Mouse (Mus musculus) midbrain, embryonic 14.5 days (tissue): ENCODE data around the gene Yars. TPM values are rescaled to one million over a fixed set of nuclear protein-coding genes. Genes with fewer than 3 reads are reported as not detected.
A peak's percentile ranks its signal among the peaks of the same experiment; 100 is the strongest.

Source experiments
- ATAC-seq: fragments of 200-750 bp; cut with Nextera tagmentation; 2 replicates; pipeline ENCODE4 v1.8.0; 2017; ENCODE audit warnings: moderate number of reproducible peaks, moderate library complexity; ENCODE audit not compliant: low FRiP score, low TSS enrichment
- DNase-seq: peaks from one replicate; pipeline ENCODE4 v3.0.0-alpha.2; 2015
- H3K27ac ChIP-seq: fragments of 300-500 bp; sonication (generic); replicated peaks from 2 replicates; pipeline ENCODE4 v1.5.1; 2014; ENCODE audit warnings: mild to moderate bottlenecking, low read depth, low read length, moderate library complexity
- H3K27me3 ChIP-seq: fragments of 300-500 bp; sonication (generic); 2 replicates; pipeline ENCODE4 v1.6.1; 2014; ENCODE audit warnings: low read length, control low read depth, mixed read lengths; ENCODE audit not compliant: control insufficient read depth, insufficient read depth
- H3K36me3 ChIP-seq: fragments of 300-500 bp; sonication (generic); 2 replicates; pipeline ENCODE4 v1.6.1; 2014; ENCODE audit warnings: low read length, control low read depth; ENCODE audit not compliant: control insufficient read depth, insufficient read depth
- H3K4me1 ChIP-seq: fragments of 300-500 bp; sonication (generic); 2 replicates; pipeline ENCODE4 v1.6.1; 2014; ENCODE audit warnings: mild to moderate bottlenecking, antibody characterized with exemption, low read length, control low read depth; ENCODE audit not compliant: control insufficient read depth, insufficient read depth
- H3K4me2 ChIP-seq: fragments of 300-500 bp; sonication (generic); 2 replicates; pipeline ENCODE4 v1.6.1; 2014; ENCODE audit warnings: mild to moderate bottlenecking, low read length, moderate library complexity
- H3K4me3 ChIP-seq: fragments of 300-500 bp; sonication (generic); replicated peaks from 2 replicates; pipeline ENCODE4 v1.5.1; 2014; ENCODE audit warnings: low read depth, low read length
- H3K9ac ChIP-seq: fragments of 300-500 bp; sonication (generic); replicated peaks from 2 replicates; pipeline ENCODE4 v1.6.1; 2014; ENCODE audit warnings: mild to moderate bottlenecking, low read length, moderate library complexity
- H3K9me3 ChIP-seq: fragments of 300-500 bp; sonication (generic); 2 replicates; pipeline ENCODE4 v1.6.1; 2016; ENCODE audit warnings: low read length, control low read depth, mixed read lengths; ENCODE audit not compliant: control insufficient read depth
- WGBS: fragments of 180-500 bp; shearing (Covaris S2); extraction: QIAGEN DNeasy Blood & Tissue Kit; methylation state at CpG from one replicate; pipeline ENCODE4 v1.1.7; 2014; 5-methylcytosine and 5-hydroxymethylcytosine counted together
- polyA plus RNA-seq: library from polyadenylated mRNA; unstranded; fragments of >200 nt; fragmentation: Nextera tagmentation; extraction: Ambion mirVana; gene quantifications from 2 replicates; pipeline ENCODE4 v1.2.1, GENCODE M21; 2014

Yars gene
- polyA plus RNA-seq, 1 experiment from 2014 or later, result 116 TPM

DNA sequence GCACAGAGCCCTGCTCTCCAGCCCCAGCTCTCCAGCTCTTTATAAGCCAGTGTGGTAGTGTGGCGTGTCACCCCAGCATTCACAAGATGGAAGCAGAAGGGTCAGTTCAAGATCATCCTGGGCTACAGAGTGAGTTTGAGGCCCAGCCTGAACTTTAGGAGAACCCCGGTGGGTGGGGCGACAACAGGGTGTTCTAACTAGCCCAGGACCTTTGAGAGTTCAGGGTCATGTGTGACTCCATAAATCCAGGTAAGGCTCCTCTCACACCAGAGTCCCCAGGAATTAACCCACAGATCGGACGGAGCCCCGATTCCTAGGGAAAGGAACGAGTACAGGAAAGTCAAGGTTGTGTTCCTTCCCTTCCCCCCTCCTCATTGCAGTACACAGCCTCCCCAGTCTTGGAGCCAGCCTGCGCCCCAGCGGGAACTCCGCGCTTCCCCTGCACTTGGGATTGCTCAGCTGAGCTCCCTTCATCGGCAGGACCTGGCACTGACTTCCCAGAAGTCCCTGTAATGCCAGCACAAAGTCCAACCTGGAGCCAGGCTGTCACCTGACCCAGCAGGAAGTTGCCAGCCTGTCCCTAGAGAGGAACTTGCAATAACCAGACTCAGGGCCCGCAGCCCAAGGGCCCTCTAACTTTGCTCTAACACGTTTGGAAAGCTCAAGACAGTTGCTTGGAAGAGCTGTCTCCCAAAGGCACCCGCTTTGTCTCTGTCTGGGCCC, 61.4 kb downstream of the Yars start:
- H3K9me3 ChIP-seq, result no peaks in the 10 kb centered on the region
- H3K27me3 ChIP-seq, result peaks cover 49% of the 10 kb centered on the region
- WGBS, result 13% methylated on average over 15 of the region's 15 CpGs
- no peak overlapping the region for H3K27ac ChIP-seq
- no peak overlapping the region for H3K4me3 ChIP-seq
- no peaks in the 10 kb centered on the region for H3K36me3 ChIP-seq
- DNase-seq (no peak), ATAC-seq (no peak)
- peaks cover 12% of the 10 kb centered on the region for H3K4me1 ChIP-seq
- H3K4me2 ChIP-seq, result peak overlapping the region; percentile 27
- H3K9ac ChIP-seq, result no peak overlapping the region

DNA sequence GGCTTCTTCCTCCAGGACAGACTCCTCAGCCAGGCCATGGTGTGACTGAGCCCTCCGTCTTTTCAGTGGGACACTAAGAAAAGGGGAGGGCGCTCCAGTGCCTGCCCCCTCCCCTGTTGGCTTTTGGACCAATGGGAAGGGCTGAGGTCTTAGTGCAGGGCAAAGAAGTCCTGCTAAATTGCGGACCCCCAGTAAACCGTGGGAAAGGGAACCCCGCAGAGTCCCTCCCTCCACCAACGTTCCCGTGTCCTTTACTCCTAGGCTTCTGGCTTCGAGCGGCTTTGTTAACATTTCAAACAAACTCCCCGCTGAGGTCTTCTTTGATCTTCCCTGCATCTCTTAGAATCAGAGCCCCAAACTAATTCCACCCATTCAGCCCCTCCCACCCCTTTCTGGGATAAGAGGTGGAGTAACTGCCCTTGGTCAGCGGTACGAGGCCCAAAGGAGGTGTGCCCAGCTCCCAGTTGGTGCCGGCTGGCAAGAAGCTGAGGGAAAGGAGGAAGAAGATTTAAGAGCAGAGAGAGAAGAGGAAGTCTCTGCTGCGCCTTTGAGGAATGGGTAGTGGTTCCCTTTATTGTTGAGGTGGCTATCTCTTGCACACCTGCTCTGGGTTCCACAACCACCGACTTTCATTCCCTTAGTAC, 62.0 kb downstream of the Yars start:
- Histone ChIP-seq H3K27ac (no peak overlapping the region), H3K9ac (no peak overlapping the region), H3K4me2 (peak overlapping the region; percentile 27), H3K36me3 (no peaks in the 10 kb centered on the region), H3K9me3 (no peaks in the 10 kb centered on the region), H3K4me1 (peaks cover 15% of the 10 kb centered on the region), H3K4me3 (no peak overlapping the region), H3K27me3 (peaks cover 43% of the 10 kb centered on the region)
- 1% methylated on average over 15 of the region's 15 CpGs for WGBS
- DNase-seq (peak; percentile 69), ATAC-seq (no peak)

DNA sequence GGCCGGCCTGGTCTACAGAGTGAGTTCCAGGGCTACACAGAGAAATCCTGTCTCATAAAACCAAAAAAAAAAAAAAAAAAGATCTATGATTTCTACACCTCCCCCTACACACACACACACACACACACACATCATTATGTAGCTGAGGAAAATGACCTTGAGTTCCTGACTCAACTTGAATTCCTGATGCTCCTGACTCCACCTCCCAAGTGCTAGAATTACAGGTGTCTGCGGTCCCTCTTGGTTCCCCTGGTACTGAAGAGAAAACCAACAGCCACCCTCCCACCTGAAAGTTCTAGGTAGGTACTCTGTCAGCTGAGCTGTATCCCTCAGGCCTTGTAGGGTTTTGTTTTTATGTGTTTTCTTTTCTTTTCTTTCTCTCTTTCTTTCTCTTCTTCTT, 62.9 kb downstream of the Yars start:
- Histone ChIP-seq H3K9me3 (no peaks in the 10 kb centered on the region), H3K4me1 (peaks cover 16% of the 10 kb centered on the region), H3K9ac (no peak overlapping the region), H3K36me3 (no peaks in the 10 kb centered on the region), H3K4me3 (no peak overlapping the region), H3K27ac (no peak overlapping the region), H3K27me3 (peaks cover 35% of the 10 kb centered on the region), H3K4me2 (no peak overlapping the region)
- DNase-seq, result no peak
- no peak for ATAC-seq
- WGBS, result 87% methylated on average over 2 of the region's 2 CpGs

DNA sequence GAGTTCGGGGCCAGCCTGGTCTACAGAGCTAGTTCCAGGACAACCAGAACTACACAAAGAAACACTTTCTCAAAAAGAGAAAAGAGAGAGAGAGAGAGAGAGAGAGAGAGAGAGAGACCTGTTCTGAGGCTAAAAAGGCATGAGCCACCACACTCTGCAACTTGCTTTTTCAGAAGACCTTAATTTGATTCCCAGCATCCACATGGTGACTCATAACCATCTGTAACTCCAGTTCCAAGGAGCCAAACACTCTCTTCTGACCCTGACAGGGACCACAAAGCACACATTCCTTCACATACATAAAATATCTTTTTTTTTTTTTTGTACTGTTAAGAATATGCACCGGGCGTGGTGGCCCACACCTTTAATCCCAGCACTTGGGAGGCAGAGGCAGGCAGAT, 65.0 kb downstream of the Yars start:
- peaks cover 20% of the 10 kb centered on the region for H3K4me1 ChIP-seq
- no peak overlapping the region for H3K4me3 ChIP-seq
- DNase-seq (no peak), ATAC-seq (no peak)
- no peaks in the 10 kb centered on the region for H3K9me3 ChIP-seq
- no peak overlapping the region for H3K9ac ChIP-seq
- WGBS, result 97% methylated on average over 3 of the region's 3 CpGs
- H3K27me3 ChIP-seq, result peaks cover 19% of the 10 kb centered on the region
- no peak overlapping the region for H3K4me2 ChIP-seq
- no peak overlapping the region for H3K27ac ChIP-seq
- H3K36me3 ChIP-seq, result no peaks in the 10 kb centered on the region

DNA sequence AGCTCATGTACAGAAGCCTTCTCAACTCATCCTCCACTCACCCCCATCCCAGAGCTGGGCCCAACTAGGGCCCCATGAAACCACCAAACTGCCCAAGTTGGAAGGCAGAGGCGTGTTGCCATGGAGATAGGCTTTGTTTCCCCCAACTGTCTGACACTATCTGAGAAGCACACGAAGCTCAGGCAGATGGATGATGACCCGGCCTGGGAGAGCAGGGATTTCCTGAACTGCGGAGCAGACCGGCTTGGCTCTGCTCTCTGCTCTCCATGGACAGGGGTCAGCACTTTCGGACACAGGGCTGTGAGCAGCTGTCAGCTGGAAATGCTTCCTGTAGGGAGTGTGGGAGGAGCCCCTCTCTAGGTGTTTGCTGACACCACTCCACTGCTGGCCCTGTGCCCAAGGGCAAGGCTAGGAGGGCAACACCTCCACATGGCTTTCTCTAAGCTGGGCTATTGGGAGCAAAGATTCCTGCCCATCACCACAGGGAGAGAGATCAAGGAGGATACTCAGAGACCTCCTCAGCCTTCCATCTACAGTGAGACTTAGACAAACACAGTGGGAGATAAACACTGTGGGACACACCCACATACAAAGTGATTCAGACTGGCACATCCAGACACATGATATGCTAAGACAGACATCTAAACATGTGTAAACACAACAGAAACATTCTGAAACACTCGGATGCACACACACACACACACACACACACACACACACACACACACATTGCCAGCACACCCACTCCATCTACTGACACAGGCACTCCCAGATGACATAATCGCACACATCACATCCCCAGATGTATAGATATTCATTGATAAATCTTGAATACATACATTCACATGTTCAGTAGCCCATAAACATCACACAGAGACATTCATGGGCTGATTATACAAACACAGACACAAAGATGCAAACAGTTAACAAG, 67.2 kb downstream of the Yars start:
- no peak overlapping the region for H3K4me2 ChIP-seq
- peaks cover 1% of the 10 kb centered on the region; the same call in 1 of the 2 replicates for H3K27me3 ChIP-seq
- DNase-seq, result no peak
- no peak overlapping the region; the same call in 1 of the 2 replicates for H3K9ac ChIP-seq
- no peak overlapping the region for H3K4me3 ChIP-seq
- no peak overlapping the region for H3K27ac ChIP-seq
- 24% methylated on average over 8 of the region's 8 CpGs for WGBS
- H3K9me3 ChIP-seq, result no peaks in the 10 kb centered on the region
- H3K36me3 ChIP-seq, result no peaks in the 10 kb centered on the region
- peaks cover 18% of the 10 kb centered on the region for H3K4me1 ChIP-seq
- ATAC-seq, result no peak

DNA sequence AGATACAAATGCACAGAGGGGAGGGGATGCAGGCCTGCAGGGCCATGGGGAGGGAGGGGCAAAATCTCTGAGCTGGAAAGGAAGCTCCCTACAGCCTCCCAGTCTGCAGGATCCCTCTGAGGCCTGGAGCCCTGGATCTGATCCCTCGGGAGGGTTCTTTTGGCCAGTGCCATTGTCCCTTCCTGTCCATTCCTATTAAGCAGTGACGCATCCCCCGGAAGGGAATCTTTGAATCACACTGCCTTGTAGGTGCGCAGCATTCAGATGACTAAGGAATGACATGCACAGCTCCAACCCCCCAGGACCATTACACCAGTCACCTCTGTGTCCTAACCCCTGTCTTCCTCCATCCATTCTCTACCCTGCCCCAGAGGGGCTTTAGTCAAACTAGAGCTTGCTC, 69.5 kb downstream of the Yars start:
- DNase-seq (no peak), ATAC-seq (no peak)
- no peaks in the 10 kb centered on the region for H3K27me3 ChIP-seq
- no peak overlapping the region for H3K4me3 ChIP-seq
- no peak overlapping the region for H3K27ac ChIP-seq
- no peaks in the 10 kb centered on the region for H3K9me3 ChIP-seq
- WGBS, result 19% methylated on average over 4 of the region's 4 CpGs
- H3K9ac ChIP-seq, result no peak overlapping the region
- peaks cover 16% of the 10 kb centered on the region for H3K4me1 ChIP-seq
- no peaks in the 10 kb centered on the region for H3K36me3 ChIP-seq
- H3K4me2 ChIP-seq, result no peak overlapping the region

DNA sequence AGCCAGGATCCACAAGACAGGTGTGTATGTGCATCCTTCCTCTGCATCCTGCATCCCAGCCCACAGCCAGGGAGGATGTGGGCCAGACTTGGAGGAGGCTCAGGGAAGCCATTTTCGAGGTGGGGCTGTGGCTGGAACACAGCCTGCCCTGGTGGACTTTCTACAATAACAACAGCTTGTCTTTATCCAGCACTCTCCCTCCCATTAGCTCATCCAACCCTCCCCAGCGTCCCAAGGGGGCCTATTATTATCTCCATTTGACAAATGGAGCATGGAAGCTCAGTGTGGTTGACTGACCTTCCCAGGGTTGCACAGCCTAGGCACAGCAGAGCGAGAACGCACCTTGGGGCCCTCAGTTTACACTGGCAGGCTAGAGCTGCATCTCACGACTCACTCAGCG, 71.1 kb downstream of the Yars start:
- H3K36me3 ChIP-seq, result no peaks in the 10 kb centered on the region
- H3K27ac ChIP-seq, result no peak overlapping the region
- H3K4me2 ChIP-seq, result no peak overlapping the region
- no peaks in the 10 kb centered on the region for H3K9me3 ChIP-seq
- no peaks in the 10 kb centered on the region for H3K27me3 ChIP-seq
- DNase-seq (no peak), ATAC-seq (no peak)
- no peak overlapping the region for H3K9ac ChIP-seq
- 10% methylated on average over 6 of the region's 6 CpGs for WGBS
- no peak overlapping the region for H3K4me3 ChIP-seq
- peaks cover 16% of the 10 kb centered on the region for H3K4me1 ChIP-seq

DNA sequence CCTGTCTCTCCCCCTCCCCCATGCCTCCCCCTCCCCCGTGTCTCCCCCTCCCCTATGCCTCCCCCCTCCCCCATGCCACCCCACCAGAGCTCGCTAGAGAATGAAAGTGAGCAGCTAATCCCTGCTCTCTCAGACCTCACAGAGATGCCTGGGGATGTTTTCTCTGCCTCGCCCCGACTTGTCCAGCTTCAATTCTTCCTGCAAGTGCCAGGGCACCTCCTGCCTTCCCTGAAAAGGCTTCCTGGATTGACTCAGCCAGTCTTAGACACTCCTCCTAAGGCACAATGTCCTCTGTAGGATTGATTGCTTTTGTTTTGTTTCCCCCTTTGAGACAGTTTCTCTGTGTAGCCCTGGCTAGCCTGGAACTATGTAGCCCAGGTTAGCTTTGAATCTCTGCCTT, 71.6 kb downstream of the Yars start, which contains the start of gene C77080:
Gene C77080, minus strand, starts transcription at position 209 of the 400 bp plus-strand sequence.
- WGBS, result 7% methylated on average over 2 of the region's 4 CpGs
- Histone ChIP-seq H3K9me3 (no peaks in the 10 kb centered on the region), H3K27ac (no peak within 1 kb of the TSS), H3K27me3 (no peaks in the 10 kb centered on the region), H3K4me2 (no peak within 1 kb of the TSS), H3K4me1 (peaks cover 16% of the 10 kb centered on the region), H3K4me3 (no peak within 1 kb of the TSS), H3K9ac (no peak within 1 kb of the TSS), H3K36me3 (no peaks in the 10 kb centered on the region)
- DNase-seq (no peak), ATAC-seq (no peak)
